Mouse (Mus musculus) CH12.LX (cell line): Measurements from ENCODE around the gene Hagh. TPM values are rescaled to one million over a fixed set of nuclear protein-coding genes. Genes with fewer than 3 reads are reported as not detected.

Experiments used
- DNase-seq: peaks from one replicate; pipeline ENCODE4 v3.0.0-alpha.2; 2013; ENCODE audit errors: extremely low read depth
- H3K27ac ChIP-seq: 2 replicates; pipeline ENCODE4 v1.5.1; 2012; ENCODE audit warnings: low read depth, mild to moderate bottlenecking, control low read depth, moderate library complexity; ENCODE audit not compliant: insufficient read depth
- H3K27me3 ChIP-seq: replicated peaks from 2 replicates; pipeline ENCODE3; 2012; ENCODE audit warnings: inconsistent platforms
- H3K36me3 ChIP-seq, 2 experiments: replicated peaks in 1 of 2; 2 replicates each; pipeline versions ENCODE3 to v1.6.1; 2012; ENCODE audit warnings: inconsistent platforms in 1 of 2, low read length in 1 of 2, mild to moderate bottlenecking in 1 of 2, mixed read lengths in 1 of 2, moderate library complexity in 1 of 2; ENCODE audit not compliant: control insufficient read depth in 1 of 2, insufficient read depth in 1 of 2
- H3K4me1 ChIP-seq, 2 experiments: 2 replicates each; pipeline ENCODE4 v1.6.1; 2012; ENCODE audit warnings: inconsistent platforms in 1 of 2, moderate library complexity in 1 of 2; ENCODE audit not compliant: insufficient read depth in 2 of 2, control insufficient read depth in 1 of 2
- H3K4me2 ChIP-seq: 2 replicates; pipeline ENCODE4 v1.6.1; 2012; ENCODE audit warnings: low read depth, mild to moderate bottlenecking, control low read depth; ENCODE audit not compliant: poor library complexity, insufficient read depth, severe bottlenecking
- H3K4me3 ChIP-seq, 3 experiments: fragments of 150-350 bp in 1 of 3; sonication (generic) in 1 of 3; replicated peaks in 1 of 3; 2 replicates each; pipeline versions ENCODE3 to v1.5.1; 2011 to 2012; ENCODE audit warnings: low read depth in 2 of 3, low read length in 2 of 3, mild to moderate bottlenecking in 2 of 3, moderate library complexity in 2 of 3, control low read depth in 1 of 3, improper control_type of control experiment in 1 of 3, inconsistent platforms in 1 of 3, mixed read lengths in 1 of 3; ENCODE audit not compliant: poor library complexity in 1 of 3
- H3K79me2 ChIP-seq: replicated peaks from 2 replicates; pipeline ENCODE4 v1.6.1; 2012; ENCODE audit warnings: mild to moderate bottlenecking, moderate library complexity; ENCODE audit not compliant: control insufficient read depth, poor library complexity, insufficient read depth, severe bottlenecking; ENCODE audit errors: extremely low read depth
- H3K9ac ChIP-seq: 2 replicates; pipeline ENCODE4 v1.6.1; 2012; ENCODE audit warnings: low read depth, mild to moderate bottlenecking, control low read depth, moderate library complexity; ENCODE audit not compliant: insufficient read depth
- H3K9me3 ChIP-seq: replicated peaks from 2 replicates; pipeline ENCODE3; 2012; ENCODE audit warnings: low read length, inconsistent platforms, mixed read lengths
- CHD2 ChIP-seq: IDR thresholded peaks from 2 replicates; pipeline ENCODE4 v1.6.1; 2011; ENCODE audit warnings: low read length, improper control_type of control experiment
- CTCF ChIP-seq, 2 experiments: IDR thresholded peaks in 1 of 2; conservative IDR thresholded peaks in 1 of 2; 2 replicates each; pipeline ENCODE4 v1.5.1; 2011 to 2012; ENCODE audit warnings: low read depth in 2 of 2, low read length in 2 of 2, improper control_type of control experiment in 1 of 2, inconsistent platforms in 1 of 2, mild to moderate bottlenecking in 1 of 2, moderate library complexity in 1 of 2
- EP300 ChIP-seq: IDR thresholded peaks from 2 replicates; pipeline ENCODE4 v1.6.1; 2011; ENCODE audit warnings: low read length, improper control_type of control experiment
- HCFC1 ChIP-seq: IDR thresholded peaks from 2 replicates; pipeline ENCODE4 v1.6.1; 2012; ENCODE audit warnings: low read depth, mild to moderate bottlenecking, inconsistent platforms, low read length, improper control_type of control experiment
- MAX ChIP-seq: IDR thresholded peaks from 2 replicates; pipeline ENCODE4 v1.6.1; 2011; ENCODE audit warnings: low read length, improper control_type of control experiment
- MEF2A ChIP-seq: IDR thresholded peaks from 2 replicates; pipeline ENCODE4 v1.6.1; 2014; ENCODE audit warnings: low read depth, mild to moderate bottlenecking, inconsistent platforms, low read length, improper control_type of control experiment, borderline replicate concordance
- POLR2A ChIP-seq: IDR thresholded peaks from 2 replicates; pipeline ENCODE4 v1.6.1; 2011; ENCODE audit warnings: low read depth, mild to moderate bottlenecking, improper control_type of control experiment, low read length
- POLR2AphosphoS2 ChIP-seq: IDR thresholded peaks from 2 replicates; pipeline ENCODE4 v1.6.1; 2011; ENCODE audit warnings: low read depth, low read length, improper control_type of control experiment
- RAD21 ChIP-seq: IDR thresholded peaks from 2 replicates; pipeline ENCODE4 v1.6.1; 2011; ENCODE audit warnings: low read depth, mild to moderate bottlenecking, low read length, improper control_type of control experiment, moderate library complexity
- SMC3 ChIP-seq: IDR thresholded peaks from 2 replicates; pipeline ENCODE4 v1.6.1; 2011; ENCODE audit warnings: low read depth, low read length, improper control_type of control experiment
- UBTF ChIP-seq: IDR thresholded peaks from 2 replicates; pipeline ENCODE4 v1.6.1; 2012; ENCODE audit warnings: low read depth, mild to moderate bottlenecking, inconsistent platforms, low read length, improper control_type of control experiment, moderate library complexity
- USF1 ChIP-seq: IDR thresholded peaks from 2 replicates; pipeline ENCODE4 v1.6.1; 2014; ENCODE audit warnings: low read depth, mild to moderate bottlenecking, inconsistent platforms, low read length, improper control_type of control experiment
- ZC3H11A ChIP-seq: IDR thresholded peaks from 2 replicates; pipeline ENCODE4 v1.6.1; 2012; ENCODE audit warnings: low read depth, mild to moderate bottlenecking, inconsistent platforms, low read length, improper control_type of control experiment
- ZKSCAN1 ChIP-seq: IDR thresholded peaks from 2 replicates; pipeline ENCODE4 v1.6.1; 2012; ENCODE audit warnings: low read depth, inconsistent platforms, low read length, improper control_type of control experiment, borderline replicate concordance
- ZMIZ1 ChIP-seq: IDR thresholded peaks from 2 replicates; pipeline ENCODE4 v1.6.1; 2012; ENCODE audit warnings: low read depth, mild to moderate bottlenecking, inconsistent platforms, low read length, improper control_type of control experiment
- dilution Hi-C: fragments of 300-500 bp; cut with MboI; formaldehyde crosslinking; loops from 2 replicates; pipeline ENCODE4 v1.14.3; 2020; ENCODE audit warnings: low sequenced_read_pairs; ENCODE audit not compliant: extremely low pct_unique_long_range_greater_than_20kb, extremely low pct_ligation_motif_present
- in situ Hi-C: fragments of 300-500 bp; cut with MboI; formaldehyde crosslinking; loops from 3 replicates; pipeline ENCODE4 v1.14.3; 2019; ENCODE audit warnings: low sequenced_read_pairs, low pct_ligation_motif_present, low pct_unique_long_range_greater_than_20kb, mixed read lengths
- polyA plus RNA-seq: library from polyadenylated mRNA; unstranded; fragments of >175 nt; gene quantifications from 2 replicates; pipeline ENCODE4 v1.2.1, GENCODE M21; 2012; ENCODE audit warnings: low read depth; ENCODE audit not compliant: insufficient read length
- total RNA-seq, 2 experiments: library from RNA; depleted of rRNA; stranded (reverse); fragments of 300-350 nt in 1 of 2; fragments of >200 nt in 1 of 2; gene quantifications; 2 replicates each; pipeline ENCODE4 v1.2.3; 2012 to 2014

Hagh gene
- total and polyA plus RNA-seq, 3 experiments = 18.9 to 31.0 (median 27.3) TPM

GRCm38 (mm10) chr17:24902671-24903474 is 62.9 kb downstream of the Hagh start:
- Histone ChIP-seq H3K27me3 (no peaks in the 10 kb centered on the region), H3K4me2 (no peak overlapping the region), H3K27ac (no peak overlapping the region), H3K36me3 (peaks cover 98 to 100% of the 10 kb centered on the region in 2 experiments), H3K79me2 (no peaks in the 10 kb centered on the region), H3K9ac (no peak overlapping the region), H3K4me1 (peaks cover 4 to 8% of the 10 kb centered on the region in 2 experiments; a peak in 2 of 4 replicates), H3K4me3 (no peak overlapping the region), H3K9me3 (no peaks in the 10 kb centered on the region)
- dilution Hi-C loops = no loop called here
- peak in 1 of 2 experiments; percentile 54; a peak in 2 of 4 replicates for TF ChIP-seq CTCF (conservative IDR thresholded peaks at IDR 0.05 in 1 of 2, IDR thresholded peaks at IDR 0.05 in 1 of 2; ENCODE audit: low read depth in 2 of 2, low read length in 2 of 2)
- TF ChIP-seq EP300 = no peak
- no peak for TF ChIP-seq MEF2A
- peak; percentile 13; the same call in 1 of the 2 replicates for TF ChIP-seq SMC3
- peak; percentile 19 for TF ChIP-seq RAD21
- no peak for TF ChIP-seq ZMIZ1
- in situ Hi-C loops = no loop called here
- DNase-seq = no peak

- Histone ChIP-seq H3K27me3 (no peaks in the 10 kb centered on the region), H3K27ac (no peak overlapping the region), H3K4me1 (0 out of 4 replicates have a peak, but pooled peaks cover 0 to 2% of the 10 kb centered on the region in 2 experiments), H3K79me2 (no peaks in the 10 kb centered on the region), H3K9ac (no peak overlapping the region), H3K36me3 (peaks cover 98 to 100% of the 10 kb centered on the region in 2 experiments), H3K9me3 (no peaks in the 10 kb centered on the region), H3K4me2 (no peak overlapping the region), H3K4me3 (no peak overlapping the region)
- dilution Hi-C loops (no loop called here), in situ Hi-C loops (no loop called here)
- TF ChIP-seq ZMIZ1 = no peak
- no peak for TF ChIP-seq HCFC1
- no peak for TF ChIP-seq ZC3H11A
- no peak for TF ChIP-seq USF1
- no peak for TF ChIP-seq EP300
- TF ChIP-seq CHD2 = no peak
- no peak for TF ChIP-seq UBTF
- TF ChIP-seq POLR2AphosphoS2 = no peak
- no peak for TF ChIP-seq MAX
- no peak for TF ChIP-seq POLR2A
- TF ChIP-seq ZKSCAN1 = no peak
- no peak for DNase-seq
These were observed 63.8 kb downstream of the Hagh start for GRCm38 (mm10) chr17:24903767-24904166.
